Mouse (Mus musculus): Measurements from ENCODE around the gene Fam205a1. TPM values are rescaled to one million over a fixed set of nuclear protein-coding genes. Genes with fewer than 3 reads are reported as not detected.

Gene Fam205a1
- 0.06 TPM in 1 of 2 replicates, not detected in the other for polyA plus RNA-seq (2015; fragmentation: Nextera tagmentation; extraction: Ambion mirVana)

DNA sequence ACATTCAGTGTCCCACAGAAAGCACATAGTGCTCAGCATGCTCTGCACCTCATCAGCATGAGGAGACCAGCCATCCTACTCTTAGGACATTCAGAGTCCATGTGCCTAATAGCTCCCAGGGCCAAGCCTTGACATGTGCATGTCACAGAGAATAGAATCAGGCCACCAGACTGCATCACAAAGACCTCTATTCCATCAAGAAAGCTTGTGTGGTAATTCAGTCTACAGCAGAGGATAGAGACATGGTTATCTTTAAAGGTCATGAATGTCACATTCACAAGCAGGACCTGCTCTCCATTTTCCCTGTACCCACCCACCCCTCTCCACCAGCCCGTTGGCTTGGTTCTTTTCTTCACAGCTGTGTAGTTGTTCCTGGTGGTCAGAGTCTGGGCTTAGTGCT is at the start of gene Fam205a1:
Fam205a1 (minus strand) TSS at position 101 of the 400 bp plus-strand sequence.

DNA sequence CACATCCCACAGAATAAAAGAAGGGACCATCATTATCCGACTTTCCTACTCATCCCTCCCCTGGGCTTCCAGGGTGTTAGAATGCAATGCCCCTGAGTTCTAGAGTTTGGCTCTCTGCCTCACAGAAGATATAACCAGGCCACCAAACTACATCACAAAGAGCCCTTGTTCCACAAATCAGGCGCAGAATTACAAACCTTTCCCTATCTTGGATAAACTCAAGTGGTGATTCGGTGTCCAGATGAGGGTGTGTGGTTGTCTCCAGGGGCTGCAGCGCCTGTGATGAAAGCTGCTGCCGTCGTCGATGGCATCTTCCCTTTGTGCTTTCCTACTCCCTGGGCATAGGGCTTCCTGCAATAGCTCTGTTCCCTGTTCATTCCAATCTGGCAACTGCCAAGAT is 20.4 kb upstream of the Fam205a1 start, which contains the start of gene Fam205c:
Fam205c (minus strand) TSS at position 101 of the 400 bp plus-strand sequence.

DNA sequence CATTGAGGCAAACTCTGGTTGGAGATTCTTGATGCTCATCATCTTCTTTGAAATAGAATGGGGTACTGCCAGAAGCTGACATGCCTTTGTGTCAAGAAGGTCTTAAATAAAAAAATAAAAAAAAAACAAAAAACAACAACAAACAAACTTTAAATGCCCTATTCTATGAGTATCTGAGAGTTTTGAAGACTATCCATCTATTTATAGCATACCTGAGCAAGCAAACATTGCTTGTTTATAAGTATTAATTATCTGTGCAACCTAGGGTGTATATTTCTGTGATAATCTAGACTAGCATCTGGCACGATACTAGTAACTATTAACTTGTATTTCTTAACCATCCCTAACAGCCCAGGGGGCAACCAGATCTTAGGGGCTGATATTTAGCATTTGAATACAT is 3.0 kb upstream of the Fam205a1 start, which contains the start of gene Gm12394:
Gm12394 (minus strand) TSS at position 101 of the 400 bp plus-strand sequence.

Other genes starting within 250 kb of the Fam205a1 start
- gene Gm10591, start 241.7 kb downstream of the Fam205a1 start, polyA plus RNA-seq (2015; fragmentation: Nextera tagmentation; extraction: Ambion mirVana), result not detected in 2 replicates
- gene Gm2564, start 224.2 kb downstream of the Fam205a1 start, polyA plus RNA-seq (2015; fragmentation: Nextera tagmentation; extraction: Ambion mirVana), result 0.58 and 0.99 TPM in 2 replicates
- gene Ccl27b, start 198.6 kb downstream of the Fam205a1 start, polyA plus RNA-seq (2015; fragmentation: Nextera tagmentation; extraction: Ambion mirVana), result not detected in 2 replicates
- gene Il11ra2, start 192.0 kb downstream of the Fam205a1 start, polyA plus RNA-seq (2015; fragmentation: Nextera tagmentation; extraction: Ambion mirVana), result not detected in 2 replicates
- gene 4930578G10Rik, start 118.3 kb downstream of the Fam205a1 start, polyA plus RNA-seq (2015; fragmentation: Nextera tagmentation; extraction: Ambion mirVana), result not detected in 2 replicates
- gene Ccl19, start 97.3 kb downstream of the Fam205a1 start, polyA plus RNA-seq (2015; fragmentation: Nextera tagmentation; extraction: Ambion mirVana), result 0.26 and 0.38 TPM in 2 replicates
- 5.0 and 15.3 TPM in 2 replicates for gene Ccl21a, start 79.9 kb downstream of the Fam205a1 start, polyA plus RNA-seq (2015; fragmentation: Nextera tagmentation; extraction: Ambion mirVana)
- 0.09 and 0.28 TPM in 2 replicates for gene Gm12394, start 2.9 kb upstream of the Fam205a1 start, polyA plus RNA-seq (2015; fragmentation: Nextera tagmentation; extraction: Ambion mirVana)
- gene Fam205c, start 20.3 kb upstream of the Fam205a1 start, polyA plus RNA-seq (2015; fragmentation: Nextera tagmentation; extraction: Ambion mirVana), result 0.24 and 0.95 TPM in 2 replicates
- 1.3 and 3.7 TPM in 2 replicates for gene Phf24, start 62.8 kb upstream of the Fam205a1 start, polyA plus RNA-seq (2015; fragmentation: Nextera tagmentation; extraction: Ambion mirVana)
- gene Dnajb5, start 95.9 kb upstream of the Fam205a1 start, polyA plus RNA-seq (2015; fragmentation: Nextera tagmentation; extraction: Ambion mirVana), result 6.4 and 7.8 TPM in 2 replicates
- gene 1700022I11Rik, start 115.7 kb upstream of the Fam205a1 start, polyA plus RNA-seq (2015; fragmentation: Nextera tagmentation; extraction: Ambion mirVana), result 0.25 and 0.59 TPM in 2 replicates
- gene Vcp, start 146.6 kb upstream of the Fam205a1 start, polyA plus RNA-seq (2015; fragmentation: Nextera tagmentation; extraction: Ambion mirVana), result 248 and 385 TPM in 2 replicates
- 7.6 and 10.2 TPM in 2 replicates for gene Fancg, start 156.6 kb upstream of the Fam205a1 start, polyA plus RNA-seq (2015; fragmentation: Nextera tagmentation; extraction: Ambion mirVana)
- gene Pigo, start 171.9 kb upstream of the Fam205a1 start, polyA plus RNA-seq (2015; fragmentation: Nextera tagmentation; extraction: Ambion mirVana), result 9.7 and 11.1 TPM in 2 replicates
- gene Stoml2, start 177.8 kb upstream of the Fam205a1 start, polyA plus RNA-seq (2015; fragmentation: Nextera tagmentation; extraction: Ambion mirVana), result 260 and 353 TPM in 2 replicates
- gene Fam214b, start 192.3 kb upstream of the Fam205a1 start, polyA plus RNA-seq (2015; fragmentation: Nextera tagmentation; extraction: Ambion mirVana), result 8.2 and 14.9 TPM in 2 replicates
- 2.6 and 3.0 TPM in 2 replicates for gene Unc13b, start 205.1 kb upstream of the Fam205a1 start, polyA plus RNA-seq (2015; fragmentation: Nextera tagmentation; extraction: Ambion mirVana)

Measured in adrenal gland, postnatal 0 days (tissue).